18 mouse cellular contexts compared by ENCODE assay signal in genomic region chr15:80831170-80831569, GRCm38 (mm10).
DNase-seq lines count a peak whose midpoint lies in the region; ATAC-seq and TF ChIP-seq lines count a peak whose summit lies in the region.
"Had no signal": no experiment of that assay in that cellular context is flagged by ENCODE, and none has a peak within 500 bp of the region (broad histone marks: within the 10 kb centered on the region; RNA-seq: fewer than 3 reads in every experiment).

No protein-coding gene starts in this region.

- H3K27ac ChIP-seq in intestine, embryonic 15.5 days = no peak overlapping the region
- no peak overlapping the region for H3K27ac ChIP-seq in intestine, postnatal 0 days (ENCODE audit: low read depth, low read length)
- no peak overlapping the region for H3K27ac ChIP-seq in intestine, embryonic 16.5 days (ENCODE audit: low read length)
- H3K27ac ChIP-seq in liver, embryonic 14.5 days = peak overlapping the region; percentile 33
- H3K27ac ChIP-seq: embryonic facial prominence, embryonic 12.5 days; forebrain, embryonic 15.5 days; hindbrain, embryonic 13.5 days; hindbrain, postnatal 0 days had no signal

- H3K9ac ChIP-seq in intestine, embryonic 15.5 days = no peak overlapping the region
- no peak overlapping the region for H3K9ac ChIP-seq in intestine, postnatal 0 days (ENCODE audit: low read depth, low read length)
- no peak overlapping the region for H3K9ac ChIP-seq in intestine, embryonic 16.5 days (ENCODE audit: low read depth, low read length)
- no peak overlapping the region for H3K9ac ChIP-seq in liver, embryonic 14.5 days (replicated peaks)
- H3K9ac ChIP-seq: embryonic facial prominence, embryonic 12.5 days; forebrain, embryonic 15.5 days; heart, embryonic 12.5 days; hindbrain, embryonic 13.5 days had no signal

- 53% methylated on average over 3 of the region's 3 CpGs for WGBS in intestine, embryonic 15.5 days
- WGBS in intestine, postnatal 0 days = 36% methylated on average over 3 of the region's 3 CpGs
- 60% methylated on average over 3 of the region's 3 CpGs for WGBS in intestine, embryonic 16.5 days
- 17% methylated on average over 3 of the region's 3 CpGs for WGBS in liver, embryonic 14.5 days (ENCODE audit: insufficient replicate concordance)

- H3K36me3 ChIP-seq in intestine, embryonic 15.5 days = no peaks in the 10 kb centered on the region
- H3K36me3 ChIP-seq in intestine, postnatal 0 days (ENCODE audit: control insufficient read depth, insufficient read depth) = 0 out of 2 replicates have a peak, but pooled peaks cover 3% of the 10 kb centered on the region
- no peaks in the 10 kb centered on the region for H3K36me3 ChIP-seq in intestine, embryonic 16.5 days (ENCODE audit: control insufficient read depth, insufficient read depth, low read length)
- no peaks in the 10 kb centered on the region for H3K36me3 ChIP-seq in liver, embryonic 14.5 days (replicated peaks; ENCODE audit: control insufficient read depth, insufficient read depth, low read depth)
- H3K36me3 ChIP-seq: embryonic facial prominence, embryonic 12.5 days; forebrain, embryonic 15.5 days; heart, embryonic 12.5 days; hindbrain, embryonic 13.5 days had no signal

- ATAC-seq in intestine, embryonic 15.5 days = 0 out of 2 replicates have a peak, but pooled peaks have one; percentile 41
- ATAC-seq in intestine, postnatal 0 days = no peak
- peak; percentile 55; the same call in 1 of the 2 replicates for ATAC-seq in intestine, embryonic 16.5 days
- ATAC-seq in liver, embryonic 14.5 days (ENCODE audit: insufficient read depth) = no peak
- ATAC-seq: forebrain, embryonic 15.5 days; hindbrain, postnatal 0 days had no signal

- H3K4me2 ChIP-seq in intestine, embryonic 15.5 days (replicated peaks) = no peak overlapping the region
- H3K4me2 ChIP-seq in intestine, postnatal 0 days (replicated peaks; ENCODE audit: low read depth) = no peak overlapping the region; the same call in 1 of the 2 replicates
- 0 out of 2 replicates have a peak overlapping the region, but pooled peaks have one; percentile 11 for H3K4me2 ChIP-seq in intestine, embryonic 16.5 days (ENCODE audit: low read depth, low read length)
- peak overlapping the region; percentile 41 for H3K4me2 ChIP-seq in liver, embryonic 14.5 days (ENCODE audit: low read depth)
- H3K4me2 ChIP-seq: embryonic facial prominence, embryonic 12.5 days; forebrain, embryonic 15.5 days; heart, embryonic 12.5 days; hindbrain, embryonic 13.5 days had no signal

- no peak for TF ChIP-seq CTCF in intestine, postnatal 0 days (IDR thresholded peaks at IDR 0.05; ENCODE audit: low read depth)
- TF ChIP-seq CTCF in liver, embryonic 14.5 days (IDR thresholded peaks at IDR 0.05; ENCODE audit: low read depth) = no peak

- no peak for TF ChIP-seq EP300 in liver, embryonic 14.5 days (IDR thresholded peaks at IDR 0.05; ENCODE audit: low read depth)

- no peak for DNase-seq in liver, embryonic 14.5 days (ENCODE audit: low read depth in 3 of 3, low spot score in 3 of 3)
- DNase-seq in layer of hippocampus, postnatal 36 days = no peak
- no peak for DNase-seq in kidney, adult 9 months
- DNase-seq: adrenal gland, postnatal 10 days; cerebellum, adult 11 months; cerebellum, adult 8-10 months; cerebellum, postnatal 14 days; embryo, embryonic 11 days; gastrocnemius, postnatal 36 days; heart, adult 18-20 months had no signal

- H3K9me3 ChIP-seq in intestine, embryonic 15.5 days = no peaks in the 10 kb centered on the region
- no peaks in the 10 kb centered on the region for H3K9me3 ChIP-seq in intestine, postnatal 0 days (ENCODE audit: control insufficient read depth)
- H3K9me3 ChIP-seq in intestine, embryonic 16.5 days (ENCODE audit: control insufficient read depth, low read length) = no peaks in the 10 kb centered on the region
- H3K9me3 ChIP-seq in liver, embryonic 14.5 days (ENCODE audit: control insufficient read depth, low read length) = no peaks in the 10 kb centered on the region
- H3K9me3 ChIP-seq: embryonic facial prominence, embryonic 12.5 days; forebrain, embryonic 15.5 days; heart, embryonic 12.5 days; hindbrain, embryonic 13.5 days had no signal

- H3K27me3 ChIP-seq in intestine, embryonic 15.5 days (replicated peaks) = no peaks in the 10 kb centered on the region
- no peaks in the 10 kb centered on the region for H3K27me3 ChIP-seq in intestine, postnatal 0 days (replicated peaks; ENCODE audit: control insufficient read depth, insufficient read depth, low read length)
- H3K27me3 ChIP-seq in intestine, embryonic 16.5 days (replicated peaks; ENCODE audit: control insufficient read depth, insufficient read depth, low read length) = no peaks in the 10 kb centered on the region
- no peaks in the 10 kb centered on the region for H3K27me3 ChIP-seq in liver, embryonic 14.5 days (ENCODE audit: control insufficient read depth, insufficient read depth, low read length)
- H3K27me3 ChIP-seq: embryonic facial prominence, embryonic 12.5 days; forebrain, embryonic 15.5 days; heart, embryonic 12.5 days; hindbrain, embryonic 13.5 days had no signal

- H3K4me3 ChIP-seq in intestine, embryonic 15.5 days (replicated peaks) = no peak overlapping the region
- no peak overlapping the region for H3K4me3 ChIP-seq in intestine, postnatal 0 days (ENCODE audit: low read depth, low read length)
- no peak overlapping the region for H3K4me3 ChIP-seq in intestine, embryonic 16.5 days (ENCODE audit: low read length)
- no peak overlapping the region for H3K4me3 ChIP-seq in liver, embryonic 14.5 days (ENCODE audit: insufficient read depth in 1 of 2, low read depth in 2 of 2, low read length in 2 of 2)
- H3K4me3 ChIP-seq: embryonic facial prominence, embryonic 12.5 days; forebrain, embryonic 15.5 days; heart, embryonic 12.5 days; hindbrain, embryonic 13.5 days had no signal

- H3K4me1 ChIP-seq in intestine, embryonic 15.5 days (replicated peaks) = peaks cover 9% of the 10 kb centered on the region; the same call in 1 of the 2 replicates
- peaks cover 4% of the 10 kb centered on the region; the same call in 1 of the 2 replicates for H3K4me1 ChIP-seq in intestine, postnatal 0 days (replicated peaks; ENCODE audit: control insufficient read depth, insufficient read depth, low read length)
- H3K4me1 ChIP-seq in intestine, embryonic 16.5 days (ENCODE audit: control insufficient read depth, insufficient read depth, low read length) = peaks cover 25% of the 10 kb centered on the region
- peaks cover 33 to 46% of the 10 kb centered on the region in 2 experiments for H3K4me1 ChIP-seq in liver, embryonic 14.5 days (replicated peaks; ENCODE audit: control insufficient read depth in 2 of 2, insufficient read depth in 2 of 2, low read length in 1 of 2)

Comparison
In these comparisons a context has a peak if more than half of its experiments do, and no peak if none do; other contexts are left out.
1. ATAC-seq: peak in intestine, embryonic 15.5 days (single experiment) and intestine, embryonic 16.5 days (single experiment); none in intestine, postnatal 0 days (single experiment) and liver, embryonic 14.5 days (single experiment).
2. H3K4me2 ChIP-seq: peak in intestine, embryonic 16.5 days (single experiment) and liver, embryonic 14.5 days (single experiment); none in intestine, embryonic 15.5 days (single experiment) and intestine, postnatal 0 days (single experiment).